Mouse (Mus musculus): ENCODE results near the gene Ap5z1.

Gene Ap5z1

DNA sequence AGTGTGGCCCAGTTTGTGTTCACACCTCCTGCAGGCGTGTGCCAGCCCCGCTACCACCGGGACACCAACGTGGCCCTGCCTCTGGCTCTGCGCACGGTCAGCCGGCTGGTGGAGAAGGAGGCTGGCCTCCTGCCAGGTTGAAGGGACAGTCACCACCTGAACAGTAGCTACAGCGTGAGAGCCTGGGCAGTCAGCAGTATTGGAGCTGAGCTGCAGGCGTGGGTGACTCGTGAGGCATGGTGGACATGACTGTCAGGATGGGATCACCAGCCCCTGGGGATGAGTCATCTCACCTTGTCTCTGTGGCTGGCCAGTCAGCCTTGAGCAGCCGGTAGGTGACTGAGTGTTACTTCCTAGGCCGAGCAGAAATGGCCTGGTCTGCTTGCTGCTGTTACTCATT, 13.6 kb downstream of the Ap5z1 start:
- peak; percentile 55 for DNase-seq

DNA sequence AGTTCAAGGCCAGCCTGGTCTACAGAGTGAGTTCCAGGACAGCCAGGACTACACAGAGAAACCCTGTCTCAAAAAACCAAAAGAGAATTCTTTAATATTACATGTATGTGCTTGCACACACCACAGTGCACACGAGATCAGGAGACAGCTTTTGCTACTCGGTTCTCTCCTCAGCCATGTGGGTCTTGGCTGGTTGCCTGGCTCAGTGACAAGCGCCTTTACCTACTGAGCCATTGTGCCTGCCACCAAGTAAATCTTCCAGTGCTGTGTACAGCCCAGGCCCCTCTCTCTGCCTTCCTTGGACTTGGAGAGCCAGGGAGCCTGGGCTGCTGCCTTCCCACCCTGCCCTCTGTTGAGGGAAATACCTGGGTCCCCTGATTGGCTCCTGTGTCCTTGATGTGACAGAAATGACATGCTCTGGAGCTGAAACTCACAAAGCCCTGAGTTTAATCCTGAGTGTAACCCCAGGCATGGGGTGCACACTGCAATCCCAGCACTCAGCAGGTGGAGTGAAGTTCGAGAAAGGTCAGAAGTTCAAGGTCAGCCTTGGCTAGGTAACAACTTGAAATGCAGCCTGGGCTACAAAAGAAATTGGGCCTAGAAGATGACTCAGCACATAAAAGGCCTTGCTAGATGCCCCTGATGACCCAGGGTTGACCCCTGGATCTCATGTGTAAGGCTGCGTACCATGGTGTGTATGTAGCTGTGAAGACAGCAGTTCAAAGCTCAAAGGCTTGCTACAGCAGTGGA, 14.3 kb downstream of the Ap5z1 start:
- no peak for DNase-seq

GRCm38 (mm10) chr5:142478829-142479435, 15.2 kb downstream of the Ap5z1 start:
- DNase-seq, result peak; percentile 93

DNA sequence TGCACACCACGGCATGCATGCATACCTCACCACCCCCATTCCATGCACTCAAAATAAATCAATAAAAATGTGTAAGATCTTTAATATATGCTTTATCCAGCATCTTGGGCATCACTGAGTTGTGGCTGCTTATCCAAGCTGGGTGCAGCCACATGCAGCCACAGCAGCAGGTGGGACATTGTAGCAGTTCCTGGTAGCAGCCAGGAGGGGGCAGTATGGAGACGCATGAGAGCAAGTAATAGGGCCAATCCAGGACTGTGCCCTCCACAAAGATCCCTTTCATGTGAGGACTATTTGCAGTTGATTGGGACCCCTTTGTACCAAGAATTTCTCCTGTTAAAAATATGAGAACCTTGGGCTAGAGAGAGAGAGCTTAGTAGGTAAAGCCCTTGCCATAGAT, 18.8 kb downstream of the Ap5z1 start:
- no peak for DNase-seq

- no peak for DNase-seq
These were observed 19.8 kb downstream of the Ap5z1 start for GRCm38 (mm10) chr5:142483581-142483980.

DNA sequence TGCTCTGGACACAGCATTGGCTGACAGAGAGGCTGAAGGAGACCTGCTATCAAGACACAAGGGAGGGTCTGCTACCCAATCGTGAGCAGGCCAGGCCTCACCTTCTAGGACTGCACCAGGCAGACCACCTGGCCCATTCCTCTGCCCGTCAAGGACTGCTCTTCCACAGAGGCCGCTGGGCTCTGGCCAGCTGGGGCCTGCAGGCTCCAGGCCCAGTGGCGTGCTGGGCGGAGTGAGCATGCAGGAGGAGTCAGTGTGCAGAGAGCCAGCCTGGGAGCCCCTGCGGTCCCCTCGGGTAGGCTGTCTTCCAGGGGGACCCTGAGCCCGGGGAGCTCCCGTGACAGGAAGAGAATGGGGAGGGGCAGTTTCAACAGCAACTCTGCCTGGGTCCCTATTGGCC, 22.9 kb downstream of the Ap5z1 start:
- DNase-seq, result no peak

DNA sequence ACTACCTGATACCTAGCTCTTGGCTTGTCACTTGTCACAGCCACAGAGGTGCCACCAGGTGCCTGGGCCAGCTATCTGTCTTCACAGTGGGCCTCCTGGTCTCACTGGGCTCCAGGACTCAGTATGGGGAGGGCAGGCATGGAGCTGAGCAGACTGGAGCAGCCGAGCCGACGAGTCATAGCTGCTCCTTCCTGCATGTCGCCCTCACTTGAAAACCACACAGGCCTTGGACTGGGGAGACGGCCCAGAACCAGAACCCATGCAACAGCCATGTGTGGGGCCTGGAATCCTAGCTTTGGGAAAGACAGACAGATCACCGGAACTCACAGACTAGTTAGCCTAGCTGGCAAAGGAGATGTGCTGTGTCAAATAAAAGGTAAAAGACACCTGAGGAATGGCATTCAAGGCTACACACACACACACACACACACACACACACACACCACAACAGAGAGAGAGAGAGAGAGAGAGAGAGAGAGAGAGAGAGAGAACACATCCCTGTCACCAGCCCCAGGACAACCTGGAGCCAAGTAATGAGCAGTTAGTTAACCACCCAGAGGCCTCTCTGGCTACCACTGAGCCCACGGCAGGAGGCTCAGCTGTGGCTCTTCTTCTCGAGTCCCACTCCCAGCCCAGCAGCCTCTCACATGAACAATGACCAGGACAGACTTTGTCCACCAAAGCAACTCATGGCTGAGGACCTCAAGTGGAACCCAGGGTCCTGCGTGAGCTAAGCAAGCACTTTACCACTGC, 26.4 kb downstream of the Ap5z1 start:
- DNase-seq, result no peak

- no peak for DNase-seq
These were observed 29.6 kb downstream of the Ap5z1 start for GRCm38 (mm10) chr5:142493307-142493706.

DNA sequence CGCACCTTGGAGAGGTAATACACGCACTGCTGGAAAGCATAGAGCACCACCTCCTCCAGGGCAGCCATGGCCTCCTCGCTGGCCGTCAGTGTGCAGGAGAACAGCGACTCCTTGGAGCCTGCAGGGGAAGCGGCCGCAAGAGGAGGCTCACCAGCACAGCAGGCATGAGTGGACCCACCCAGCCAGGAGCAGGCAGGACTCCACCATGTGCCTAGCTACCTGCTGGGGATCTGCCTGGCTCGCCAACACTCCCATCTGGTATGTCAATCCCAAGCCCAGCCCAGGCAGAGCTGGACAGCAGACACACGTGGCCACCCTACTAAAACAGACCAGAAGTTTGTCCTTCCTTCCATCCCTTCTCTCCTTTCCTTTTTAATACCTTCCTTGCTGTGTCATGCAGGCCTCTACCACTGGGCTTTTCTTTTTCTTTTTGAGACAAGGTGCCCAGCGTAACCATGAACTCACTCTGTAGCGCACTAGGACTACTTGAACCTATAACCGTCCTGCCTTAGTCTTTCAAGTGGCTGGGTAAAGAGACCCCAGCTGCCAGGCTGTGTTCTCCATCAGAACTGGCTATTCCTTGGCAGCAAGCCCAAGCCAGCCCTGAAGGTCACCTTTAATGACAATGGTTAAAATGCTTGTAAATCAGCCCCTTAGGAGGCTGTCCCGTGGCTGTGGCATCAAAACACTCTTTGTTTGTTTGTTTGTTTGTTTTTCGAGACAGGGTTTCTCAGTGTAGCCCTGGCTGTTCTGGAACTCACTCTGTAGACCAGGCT, 31.8 kb downstream of the Ap5z1 start:
- no peak for DNase-seq

DNA sequence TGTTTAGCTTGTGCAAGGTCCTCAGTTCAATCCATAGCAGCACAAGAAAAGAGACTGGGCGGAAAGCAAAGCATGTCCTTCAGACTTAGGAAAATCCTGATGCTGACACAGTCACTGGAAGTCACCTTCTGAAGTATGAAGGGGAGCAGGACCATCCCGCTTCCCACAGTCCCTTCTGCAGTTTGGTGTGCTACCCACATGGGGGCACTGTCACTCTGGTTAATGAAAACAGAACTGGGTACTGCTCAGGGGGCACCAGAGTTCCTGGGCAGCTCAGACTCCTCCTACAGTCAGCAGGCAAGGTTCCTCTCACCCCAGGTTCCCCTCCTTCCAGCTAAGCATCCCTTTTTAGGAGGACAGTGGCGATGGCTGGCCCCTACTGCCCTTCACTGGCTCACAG, 35.2 kb downstream of the Ap5z1 start:
- peak; percentile 60 for DNase-seq

DNA sequence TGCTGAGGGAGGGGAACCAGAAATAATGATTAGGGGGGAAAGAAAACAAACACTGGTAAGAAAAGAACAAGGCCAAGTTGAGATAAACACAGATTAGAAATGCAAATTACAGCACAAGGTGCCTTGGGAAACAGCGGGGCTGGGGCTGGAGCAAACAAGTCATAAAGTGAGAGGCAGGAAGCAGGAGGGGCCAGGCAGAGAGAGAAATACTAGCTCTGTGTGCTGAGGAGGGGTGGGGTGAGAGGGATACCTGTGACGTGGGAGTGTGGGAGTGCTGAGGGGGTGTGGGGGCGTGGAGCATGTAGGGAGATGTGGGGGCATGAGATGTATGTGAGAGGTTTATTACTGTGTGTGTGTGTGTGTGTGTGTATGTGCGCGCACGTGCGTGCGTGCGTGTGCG, 37.2 kb downstream of the Ap5z1 start:
- DNase-seq, result no peak

- DNase-seq, result peak; percentile 90
These were observed 38.7 kb downstream of the Ap5z1 start for GRCm38 (mm10) chr5:142502414-142502813.

- DNase-seq, result no peak
These were observed 40.4 kb downstream of the Ap5z1 start for GRCm38 (mm10) chr5:142504175-142504574.

- DNase-seq, result no peak
These were observed 42.1 kb downstream of the Ap5z1 start for GRCm38 (mm10) chr5:142505695-142506423.

DNA sequence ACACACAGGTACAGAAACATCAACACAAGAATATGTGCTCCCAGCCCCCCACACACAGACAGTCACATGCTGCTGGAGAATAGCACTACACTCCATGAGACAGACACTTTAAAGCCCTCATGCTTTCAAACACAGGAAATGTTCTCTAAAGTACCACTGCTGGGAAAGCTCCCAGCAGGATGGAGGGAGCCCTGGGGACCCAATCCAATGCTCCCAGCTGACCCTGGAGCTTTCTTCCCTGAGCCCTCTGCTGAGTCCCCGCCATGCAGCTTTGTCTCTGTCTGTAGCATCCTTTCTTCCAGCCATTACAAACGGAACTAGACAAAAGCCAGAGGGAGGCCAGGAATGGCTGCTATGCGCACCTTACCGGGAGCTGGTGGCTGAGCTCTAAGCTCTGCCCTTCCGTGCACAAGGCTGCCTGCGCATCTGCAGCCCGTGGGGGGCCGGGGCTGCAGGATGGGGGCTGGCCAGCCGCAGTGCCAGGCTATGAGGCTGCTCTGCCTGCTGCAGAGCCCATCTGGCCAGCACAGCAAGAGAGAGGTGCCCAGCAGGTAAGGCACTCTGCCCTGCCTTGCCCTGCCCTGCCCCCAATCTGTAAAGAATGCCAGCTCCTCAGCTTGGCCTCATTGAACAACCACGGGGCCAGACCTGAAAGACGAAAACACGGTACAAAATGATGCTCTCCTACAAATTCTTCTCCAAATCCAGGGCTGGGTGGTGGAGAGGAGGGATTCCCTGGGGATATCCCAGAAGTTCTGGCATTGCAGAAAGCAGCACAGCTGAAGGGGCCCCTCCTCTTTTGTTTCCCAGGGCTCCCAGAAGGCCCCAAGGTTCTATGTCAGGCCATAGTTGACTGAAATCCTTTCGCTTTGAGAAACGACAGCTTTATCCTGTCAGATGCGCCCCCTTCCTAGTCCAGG, 45.7 kb downstream of the Ap5z1 start:
- DNase-seq, result peak; percentile 58

DNA sequence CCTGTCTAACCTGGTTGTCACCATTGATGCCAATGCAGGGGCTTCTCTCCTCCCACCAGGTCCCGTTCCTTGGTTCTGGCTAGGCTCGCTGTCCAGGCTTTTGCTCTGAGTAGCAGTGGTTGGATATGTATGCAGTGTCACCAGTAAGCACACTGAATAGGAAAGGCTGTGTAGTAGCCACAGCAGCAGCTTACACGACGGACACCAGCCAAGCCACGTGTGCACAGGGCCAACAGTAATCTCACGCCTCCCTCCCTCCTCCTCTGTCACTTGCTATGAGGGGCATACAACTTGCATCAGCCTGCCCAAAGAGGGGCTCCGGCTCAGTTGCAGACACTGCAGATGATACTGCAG, 46.3 kb downstream of the Ap5z1 start:
- no peak for DNase-seq

DNA sequence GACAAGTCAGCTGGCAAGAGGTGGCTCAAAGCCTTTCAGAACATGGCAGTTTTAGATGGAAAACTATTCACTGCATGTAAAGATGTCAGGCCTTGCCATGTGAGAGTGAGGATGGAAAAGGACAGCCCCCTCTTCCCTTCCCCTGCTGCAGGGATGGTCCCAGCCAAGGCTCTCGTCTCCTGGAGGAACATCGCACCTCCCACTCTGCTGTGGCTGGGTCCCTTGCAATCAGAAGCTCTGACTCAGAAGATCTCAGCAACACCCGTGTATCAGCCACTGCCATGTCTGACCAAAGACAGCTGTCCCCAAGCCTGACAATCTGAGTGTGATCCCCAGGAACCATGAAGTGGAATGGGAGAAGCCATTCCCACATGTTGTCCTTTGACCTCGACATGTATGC, 48.4 kb downstream of the Ap5z1 start:
- DNase-seq, result no peak

DNA sequence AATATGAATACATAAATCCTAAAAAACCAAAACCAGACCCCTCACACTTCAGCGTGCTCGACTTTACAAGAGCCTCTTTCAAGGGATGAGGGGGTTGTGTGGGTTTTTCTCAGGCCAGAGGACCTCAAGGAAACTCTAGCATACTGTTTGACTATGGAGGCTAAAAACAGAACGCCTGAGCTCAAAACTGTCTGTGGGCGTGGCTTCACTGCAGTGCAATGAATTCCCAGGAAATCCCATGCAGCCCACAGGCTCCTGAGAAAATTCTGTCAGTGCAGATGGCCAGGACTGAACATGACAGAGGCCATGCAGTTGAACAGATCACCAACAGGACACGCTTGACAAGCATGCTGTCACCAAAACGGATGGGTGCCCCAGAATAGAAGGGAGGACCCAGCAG, 55.2 kb downstream of the Ap5z1 start:
- no peak for DNase-seq

- no peak for DNase-seq
These were observed 56.6 kb downstream of the Ap5z1 start for GRCm38 (mm10) chr5:142520360-142520759.

DNA sequence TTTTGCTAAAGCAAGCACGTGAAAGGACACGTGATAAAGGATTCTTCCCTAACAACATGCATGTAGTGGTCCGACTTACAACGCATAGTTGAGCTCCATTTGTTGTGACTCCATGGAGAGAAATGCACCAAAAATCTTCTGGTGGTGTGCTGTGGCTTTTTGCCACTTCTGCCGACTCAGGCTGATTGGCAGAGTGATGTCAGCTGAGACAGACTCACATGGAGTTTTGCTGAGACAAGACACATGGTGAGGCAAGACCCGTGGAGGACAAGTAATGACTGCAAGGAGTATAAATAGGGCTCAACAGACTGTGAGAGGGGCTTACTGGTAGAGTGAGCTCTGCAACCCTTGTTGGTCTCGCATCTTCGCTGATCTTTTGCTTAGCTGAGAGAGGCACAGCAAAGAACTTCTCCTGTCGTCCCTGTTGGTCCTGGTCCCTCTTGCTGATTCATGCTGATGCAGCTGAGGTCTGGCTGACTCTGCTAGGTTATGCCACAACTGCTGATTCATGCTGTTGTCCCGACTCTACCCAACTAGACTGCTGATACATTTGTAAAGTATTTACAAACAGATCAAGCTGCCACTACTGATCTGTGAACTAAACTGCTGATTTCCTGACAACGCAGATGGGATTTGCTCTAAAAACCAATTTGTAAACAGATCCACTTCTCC, 57.6 kb downstream of the Ap5z1 start:
- DNase-seq, result no peak
